Mouse (Mus musculus) erythroid progenitor cell, adult 5-6 weeks (primary cell): ENCODE measurements around the gene Tcf21. TPM values are rescaled to one million over a fixed set of nuclear protein-coding genes. Genes with fewer than 3 reads are reported as not detected.

Experiments
- ATAC-seq: replicated peaks from 2 replicates; pipeline ENCODE4 v1.8.0; 2016; ENCODE audit warnings: moderate number of reproducible peaks, mild to moderate bottlenecking, moderate TSS enrichment, inconsistent platforms; ENCODE audit not compliant: poor library complexity, low FRiP score, severe bottlenecking
- total RNA-seq, 2 experiments: library from RNA; stranded (forward) in 1 of 2; stranded (reverse) in 1 of 2; fragments of 150-400 nt in 1 of 2; fragments of 186-747, 209-891 nt in 1 of 2; gene quantifications; 2 replicates each; pipeline versions ENCODE4 v1.2.3 to v1.2.4; 2015 to 2017; ENCODE audit warnings: low replicate concordance in 2 of 2

Tcf21 gene
- total RNA-seq, 2 experiments from 2014 or later = not detected

DNA sequence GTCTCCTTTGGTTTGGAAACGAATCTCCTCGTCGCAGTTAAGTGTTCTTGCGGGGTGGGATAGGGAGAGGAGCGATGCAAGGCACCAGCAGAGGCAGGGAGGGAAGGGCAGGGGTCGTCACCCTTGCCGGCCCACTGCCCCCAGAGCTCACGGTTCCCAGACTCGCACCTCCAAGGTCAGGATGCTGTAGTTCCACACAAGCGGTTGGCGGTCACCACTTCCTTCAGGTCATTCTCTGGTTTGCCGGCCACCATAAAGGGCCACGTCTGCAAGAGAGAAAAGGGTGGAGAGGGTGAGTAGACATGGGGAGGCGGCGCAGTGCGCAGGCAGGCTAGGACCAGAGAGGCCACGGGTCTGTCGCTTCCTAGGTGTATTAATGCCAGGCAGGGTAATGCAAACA is 2.4 kb downstream of the Tcf21 start:
- ATAC-seq = no peak

DNA sequence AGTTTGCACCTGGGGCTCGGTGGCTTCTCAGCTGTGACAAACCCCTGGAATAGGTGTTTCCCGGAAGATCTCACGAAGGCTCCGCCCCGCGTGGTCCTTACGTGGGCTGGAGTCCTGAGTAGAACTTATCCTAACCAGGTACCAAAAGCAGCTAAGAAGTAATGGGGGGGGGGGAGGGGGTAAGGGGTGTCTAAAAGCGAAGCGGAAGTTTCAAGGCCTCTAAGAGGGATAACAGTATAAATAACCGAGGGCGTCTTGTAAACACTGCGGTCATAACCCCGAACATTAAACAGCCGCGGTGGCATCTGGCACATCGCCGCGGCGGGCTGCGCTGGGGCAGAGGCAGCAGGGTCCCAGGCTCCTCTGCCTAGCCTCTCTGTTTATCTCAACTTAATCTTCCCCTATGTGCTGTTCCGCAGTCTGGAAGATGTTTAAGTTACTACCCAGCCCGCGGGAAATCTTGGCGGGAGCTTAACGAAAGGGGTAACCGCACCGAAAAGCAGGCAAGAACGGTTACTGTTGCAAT is 3.7 kb downstream of the Tcf21 start:
- ATAC-seq = no peak

DNA sequence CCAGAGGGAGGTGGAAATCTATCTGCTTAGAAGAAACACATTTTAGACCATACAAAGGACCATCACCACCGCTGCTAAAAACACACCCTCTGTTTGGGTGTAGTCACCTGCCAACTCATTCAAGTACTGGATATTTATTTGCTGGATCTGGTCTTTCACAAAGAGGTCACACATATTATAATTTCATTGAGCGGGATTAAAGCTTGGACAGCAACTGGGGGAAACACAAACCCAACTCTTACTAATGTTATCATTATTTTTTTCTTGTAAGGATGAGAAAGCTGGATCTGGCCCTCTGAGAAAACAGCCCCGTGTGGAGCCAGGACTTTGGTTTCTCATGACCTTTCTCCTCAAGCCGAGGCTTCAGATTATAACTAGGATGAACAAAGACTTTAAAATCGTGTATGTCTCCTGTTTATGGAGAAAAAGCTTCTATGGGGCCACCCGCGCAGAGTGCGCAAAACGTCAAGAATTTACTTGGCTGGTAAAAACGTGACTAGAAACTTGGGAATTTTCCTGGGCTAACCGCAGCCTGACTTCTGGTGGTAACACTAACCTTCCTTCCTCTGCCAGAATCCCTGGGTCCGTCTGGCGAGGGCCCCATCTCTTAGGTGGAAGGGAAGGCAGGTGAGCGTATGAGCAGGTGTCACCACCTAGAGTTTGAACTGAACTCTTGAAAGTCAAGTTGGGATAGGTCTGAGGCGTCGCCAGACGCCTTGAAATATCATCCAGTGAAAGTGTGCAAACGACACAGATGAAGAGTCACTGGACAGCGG is 4.3 kb downstream of the Tcf21 start:
- ATAC-seq = no peak

DNA sequence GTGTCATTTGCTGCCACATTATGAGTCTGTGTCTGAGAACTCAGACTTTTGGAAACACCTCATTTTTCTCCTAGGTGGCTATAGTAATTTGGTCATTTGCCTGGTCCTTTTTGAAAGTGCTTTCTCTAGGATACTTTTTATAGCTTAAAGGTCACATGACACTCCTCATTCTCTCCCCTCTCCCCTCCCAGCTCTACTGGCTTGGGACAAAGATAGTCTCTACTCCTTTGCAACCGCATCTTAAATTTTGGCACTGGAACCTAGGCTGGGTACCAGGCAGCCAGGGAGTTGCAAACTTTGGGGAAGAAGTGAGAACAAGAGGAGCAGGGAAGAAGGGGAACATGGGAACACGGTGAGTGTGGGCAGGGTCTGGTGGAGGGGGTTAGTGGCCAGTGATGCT is 5.2 kb downstream of the Tcf21 start:
- ATAC-seq = no peak

GRCm38 (mm10) chr10:22814294-22814693 is 5.7 kb downstream of the Tcf21 start:
- no peak for ATAC-seq

- no peak for ATAC-seq
Measured at GRCm38 (mm10) chr10:22813317-22813960, 6.5 kb downstream of the Tcf21 start.

- ATAC-seq = no peak
Measured at GRCm38 (mm10) chr10:22811921-22812320, 8.1 kb downstream of the Tcf21 start.

GRCm38 (mm10) chr10:22782684-22783083 is 37.3 kb downstream of the Tcf21 start:
- no peak for ATAC-seq

GRCm38 (mm10) chr10:22781466-22781865 is 38.5 kb downstream of the Tcf21 start:
- no peak for ATAC-seq

DNA sequence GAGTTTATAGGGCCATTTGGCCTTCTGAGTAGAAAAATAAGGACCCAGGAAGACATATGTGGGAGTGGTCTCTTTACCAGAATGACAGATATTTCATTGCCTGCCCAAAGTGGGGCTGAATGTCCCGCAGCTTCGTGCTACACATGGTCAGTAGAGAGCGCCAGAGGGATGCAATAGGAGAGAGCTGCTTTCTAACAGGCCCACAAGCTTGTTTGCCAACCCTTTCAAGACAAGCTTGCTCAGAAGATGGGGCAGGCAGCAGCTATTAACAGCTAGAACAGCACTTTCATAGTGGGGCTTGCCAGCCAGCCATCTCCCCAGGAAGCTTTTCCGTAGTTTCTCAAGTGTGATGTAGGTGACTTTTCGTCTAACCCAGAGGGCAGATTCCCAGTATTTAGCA is 42.0 kb downstream of the Tcf21 start:
- no peak for ATAC-seq

GRCm38 (mm10) chr10:22776007-22776698 is 43.8 kb downstream of the Tcf21 start:
- no peak for ATAC-seq

DNA sequence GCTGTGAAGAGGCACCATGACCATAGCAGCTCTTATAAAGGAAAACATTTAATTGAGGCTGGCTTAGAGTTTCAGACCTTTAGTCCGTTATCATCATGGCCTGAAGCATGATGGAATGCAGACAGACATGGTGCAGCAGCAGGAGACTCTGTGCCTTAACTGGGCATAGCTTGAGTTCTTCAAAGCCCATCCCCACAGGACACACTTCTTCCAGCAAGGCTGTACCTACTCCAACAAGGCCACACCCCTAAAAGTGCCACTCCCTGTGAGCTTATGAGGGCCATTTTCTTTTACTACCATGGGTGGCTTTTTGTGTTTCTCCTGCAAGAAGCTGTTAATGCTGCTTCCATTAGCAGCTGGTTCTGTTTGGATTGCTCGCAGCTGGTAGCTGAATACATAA is 44.5 kb downstream of the Tcf21 start:
- ATAC-seq = no peak

DNA sequence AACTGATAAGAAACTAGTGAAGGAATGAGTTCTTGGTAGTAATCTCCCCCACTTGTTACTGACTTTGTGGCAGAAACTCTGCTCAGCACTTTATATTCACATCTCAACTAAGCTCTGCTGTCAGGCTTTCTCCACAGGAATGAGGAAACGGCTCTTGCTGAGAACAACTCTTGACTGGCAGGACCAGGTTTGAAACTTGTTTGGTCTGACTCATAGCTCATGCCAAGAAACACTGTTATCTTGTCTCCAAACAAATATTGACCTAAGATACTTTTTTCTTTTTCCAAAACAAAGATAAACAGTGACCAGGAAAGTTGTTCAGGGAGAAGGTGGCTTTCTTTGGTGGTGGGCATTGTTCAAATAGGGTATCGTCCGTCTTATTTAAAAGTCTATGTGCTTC is 45.3 kb downstream of the Tcf21 start:
- no peak for ATAC-seq

Other genes with a start within 250 kb of the Tcf21 start
- gene Slc2a12, start 175.2 kb downstream of the Tcf21 start, total RNA-seq (2015; ENCODE audit: low replicate concordance) = not detected in 2 replicates
- not detected in 2 replicates for gene Slc2a12, start 175.2 kb downstream of the Tcf21 start, total RNA-seq (2017; ENCODE audit: low replicate concordance)
- 18.7 and 20.5 TPM in 2 replicates for gene Tbpl1, start 88.2 kb downstream of the Tcf21 start, total RNA-seq (2015; ENCODE audit: low replicate concordance)
- gene Tbpl1, start 88.2 kb downstream of the Tcf21 start, total RNA-seq (2017; ENCODE audit: low replicate concordance) = 16.3 and 21.1 TPM in 2 replicates